Mouse (Mus musculus) myocyte (in vitro differentiated cells): Measurements from ENCODE around the gene Mfsd4a.

Experiments
- POLR2A ChIP-seq: IDR thresholded peaks from one replicate; pipeline ENCODE4 v1.6.1; 2011; ENCODE audit warnings: low read depth, mild to moderate bottlenecking, control low read depth, moderate library complexity; ENCODE audit not compliant: insufficient read length
- TCF3 ChIP-seq: IDR thresholded peaks from one replicate; pipeline ENCODE4 v1.6.1; 2011; ENCODE audit warnings: low read depth, control low read depth; ENCODE audit not compliant: insufficient read length

DNA sequence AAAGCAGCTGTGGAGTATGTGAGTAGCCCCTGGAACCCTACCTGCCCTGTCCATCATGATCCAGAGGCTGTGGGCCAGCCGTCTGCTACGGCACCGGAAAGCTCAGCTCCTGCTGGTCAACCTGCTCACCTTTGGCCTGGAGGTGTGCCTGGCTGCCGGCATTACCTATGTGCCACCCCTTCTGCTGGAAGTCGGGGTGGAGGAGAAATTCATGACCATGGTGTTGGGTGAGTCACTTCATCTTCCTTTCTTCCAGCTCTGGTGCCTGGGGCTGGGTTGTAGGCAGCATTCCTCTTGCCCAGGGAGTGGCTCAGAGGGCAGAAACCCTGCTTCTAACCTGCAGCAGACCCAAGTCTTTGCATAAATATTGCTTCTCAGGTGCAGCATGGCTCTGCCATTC, 91.0 kb downstream of the Mfsd4a start:
- TF ChIP-seq POLR2A, result no peak
- no peak for TF ChIP-seq TCF3
